Mouse (Mus musculus) left cerebral cortex, postnatal 10 days (tissue): ENCODE data around the gene Erp44. TPM values are rescaled to one million over a fixed set of nuclear protein-coding genes. Genes with fewer than 3 reads are reported as not detected.

ENCODE experiments used
- DNase-seq, 2 experiments: peaks; one replicate each; pipeline ENCODE4 v3.0.0; 2021 to 2022; ENCODE audit warnings: low spot score in 2 of 2, mixed read lengths in 1 of 2; ENCODE audit errors: extremely low spot score in 1 of 2
- intact Hi-C: fragments of 180-260 bp; cut with DNase I; formaldehyde crosslinking; loops from one replicate; pipeline ENCODE4 v1.15.1; 2025
- total RNA-seq, 2 experiments: library from RNA; stranded (reverse); gene quantifications; 2 replicates each; pipeline ENCODE4 v1.2.3; 2021

The Erp44 gene
- 10 to 100 TPM; 34.9 to 37.0 TPM for total RNA-seq

GRCm38 (mm10) chr4:48279498-48280134, at the start of gene Erp44, which contains the start of gene Invs:
Gene Erp44 (minus strand): TSS chr4:48279558.
Gene Invs (plus strand): TSS chr4:48279760.
- intact Hi-C loops, result no loop called here
- DNase-seq, result peak; percentile 96

GRCm38 (mm10) chr4:48328042-48328441, 48.7 kb upstream of the Erp44 start:
- DNase-seq, result no peak
- intact Hi-C loops, result no loop called here

GRCm38 (mm10) chr4:48327192-48327591, 47.8 kb upstream of the Erp44 start:
- DNase-seq, result no peak
- intact Hi-C loops, result no loop called here

GRCm38 (mm10) chr4:48322095-48322494, 42.7 kb upstream of the Erp44 start:
- intact Hi-C loops, result no loop called here
- no peak for DNase-seq

GRCm38 (mm10) chr4:48321276-48321675, 41.9 kb upstream of the Erp44 start:
- peak in 1 of 2 experiments; percentile 25 for DNase-seq
- intact Hi-C loops, result no loop called here

- intact Hi-C loops, result loop anchor here (5.0 kb wide), 1 partner anchor 66 kb away; no protein-coding TSS in a partner anchor
- DNase-seq, result no peak
These were observed 36.7 kb upstream of the Erp44 start for GRCm38 (mm10) chr4:48316036-48316435.

GRCm38 (mm10) chr4:48314814-48315213, 35.5 kb upstream of the Erp44 start:
- no peak for DNase-seq
- intact Hi-C loops, result loop anchor here (5.0 kb wide), 1 partner anchor 67 kb away; no protein-coding TSS in a partner anchor

GRCm38 (mm10) chr4:48287086-48287757, 7.9 kb upstream of the Erp44 start:
- intact Hi-C loops, result no loop called here
- DNase-seq, result peak in 1 of 2 experiments; percentile 59

GRCm38 (mm10) chr4:48281121-48281520, 1.8 kb upstream of the Erp44 start:
- intact Hi-C loops, result no loop called here
- no peak for DNase-seq

GRCm38 (mm10) chr4:48278757-48279497, 431 bp downstream of the Erp44 start:
- intact Hi-C loops, result no loop called here
- no peak for DNase-seq

GRCm38 (mm10) chr4:48277011-48277410, 2.3 kb downstream of the Erp44 start:
- no peak for DNase-seq
- intact Hi-C loops, result no loop called here

- no peak for DNase-seq
- intact Hi-C loops, result no loop called here
These were observed 3.6 kb downstream of the Erp44 start for GRCm38 (mm10) chr4:48275736-48276135.

GRCm38 (mm10) chr4:48273119-48273829, 6.1 kb downstream of the Erp44 start:
- no peak for DNase-seq
- intact Hi-C loops, result no loop called here

GRCm38 (mm10) chr4:48271838-48272237, 7.5 kb downstream of the Erp44 start:
- no peak for DNase-seq
- intact Hi-C loops, result no loop called here

GRCm38 (mm10) chr4:48270532-48270931, 8.8 kb downstream of the Erp44 start:
- intact Hi-C loops, result no loop called here
- no peak for DNase-seq

- DNase-seq, result no peak
- intact Hi-C loops, result no loop called here
These were observed 11.2 kb downstream of the Erp44 start for GRCm38 (mm10) chr4:48268127-48268526.

- intact Hi-C loops, result no loop called here
- DNase-seq, result no peak
These were observed 11.7 kb downstream of the Erp44 start for GRCm38 (mm10) chr4:48267683-48268082.

GRCm38 (mm10) chr4:48258045-48258444, 21.3 kb downstream of the Erp44 start:
- no peak for DNase-seq
- intact Hi-C loops, result no loop called here

- intact Hi-C loops, result no loop called here
- DNase-seq, result no peak
These were observed 26.1 kb downstream of the Erp44 start for GRCm38 (mm10) chr4:48253266-48253665.
